Mouse (Mus musculus) left cerebral cortex, postnatal 36 days (tissue): Measurements from ENCODE around the gene Tjp2. TPM values are rescaled to one million over a fixed set of nuclear protein-coding genes. Genes with fewer than 3 reads are reported as not detected.
"Not testable (repeated sequence)": the region's sequence is repeated elsewhere in the genome, so short reads cannot be mapped to it uniquely, and the experiment has no call there.

Source experiments
- DNase-seq, 2 experiments: peaks; one replicate each; pipeline ENCODE4 v3.0.0; 2021 to 2022; ENCODE audit warnings: low spot score in 2 of 2, mixed read lengths in 1 of 2
- intact Hi-C: fragments of 180-260 bp; cut with DNase I; formaldehyde crosslinking; loops from one replicate; pipeline ENCODE4 v1.15.1; 2025
- total RNA-seq, 2 experiments: library from RNA; stranded (reverse); gene quantifications; 2 replicates each; pipeline ENCODE4 v1.2.3; 2021

Gene Tjp2
- total RNA-seq, 2 experiments from 2014 or later: 17.1 TPM

DNA sequence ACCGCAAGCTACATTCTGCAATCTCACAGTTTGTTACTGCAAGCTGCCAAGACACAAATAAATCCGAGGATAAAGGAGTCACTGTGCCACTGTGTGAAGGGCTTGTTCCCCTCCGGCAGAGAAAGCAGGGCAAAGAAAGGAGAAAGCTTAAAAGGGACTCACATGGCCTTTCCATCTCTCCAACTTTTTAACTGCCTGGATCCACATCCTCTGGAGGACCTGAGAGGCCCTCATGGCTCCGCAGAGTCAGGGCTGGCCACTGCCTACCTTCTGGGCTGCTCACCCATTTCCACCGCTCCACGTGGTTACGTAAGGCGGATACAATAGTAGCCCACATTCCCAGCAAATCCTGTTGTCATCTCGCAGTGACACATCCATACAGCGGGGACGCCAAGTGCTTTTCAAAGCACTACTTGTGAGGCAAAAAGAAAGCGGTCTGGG is 82.2 kb downstream of the Tjp2 start:
- peak; percentile 56 to 67 for DNase-seq
- intact Hi-C loops: no loop called here

DNA sequence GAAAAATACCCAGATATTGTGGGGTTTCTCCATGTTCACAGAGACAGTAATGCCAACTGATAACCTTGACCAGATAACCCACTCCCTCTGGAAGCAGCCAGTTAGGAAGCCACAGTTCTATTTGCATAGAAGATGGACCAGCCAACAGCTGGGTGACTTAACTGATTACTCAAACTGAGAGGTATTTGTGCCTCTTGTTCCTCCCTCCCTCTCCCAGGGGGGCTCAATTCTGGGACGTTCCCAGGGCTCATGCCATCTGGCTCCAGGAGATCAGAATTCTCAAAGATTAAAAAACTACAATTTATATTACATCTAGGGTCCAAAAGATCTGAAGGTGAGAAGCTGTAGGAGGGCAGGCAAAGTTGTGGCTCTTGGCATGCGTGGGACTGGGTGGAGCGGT is 84.5 kb downstream of the Tjp2 start:
- no peak for DNase-seq
- intact Hi-C loops: no loop called here

DNA sequence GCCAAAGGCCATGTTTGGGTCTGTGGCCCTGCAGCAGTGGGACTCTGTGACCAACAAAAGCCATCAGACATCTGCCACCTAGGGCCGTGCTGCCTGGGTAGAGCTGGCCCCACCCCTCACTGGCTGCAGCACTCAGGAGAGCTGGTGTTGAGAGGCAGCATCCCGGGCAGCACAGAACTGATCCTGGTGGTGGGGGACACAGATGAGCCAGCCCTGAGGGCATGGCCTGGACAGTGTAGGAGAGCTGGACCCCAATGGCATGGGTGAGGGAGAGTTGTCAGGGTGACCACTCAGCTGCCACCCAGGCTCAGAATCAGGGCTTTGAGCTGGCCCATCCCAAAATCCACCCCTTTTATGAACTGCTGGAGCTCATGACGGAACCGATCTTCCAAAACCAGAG is 87.4 kb downstream of the Tjp2 start:
- no peak for DNase-seq
- intact Hi-C loops: no loop called here

DNA sequence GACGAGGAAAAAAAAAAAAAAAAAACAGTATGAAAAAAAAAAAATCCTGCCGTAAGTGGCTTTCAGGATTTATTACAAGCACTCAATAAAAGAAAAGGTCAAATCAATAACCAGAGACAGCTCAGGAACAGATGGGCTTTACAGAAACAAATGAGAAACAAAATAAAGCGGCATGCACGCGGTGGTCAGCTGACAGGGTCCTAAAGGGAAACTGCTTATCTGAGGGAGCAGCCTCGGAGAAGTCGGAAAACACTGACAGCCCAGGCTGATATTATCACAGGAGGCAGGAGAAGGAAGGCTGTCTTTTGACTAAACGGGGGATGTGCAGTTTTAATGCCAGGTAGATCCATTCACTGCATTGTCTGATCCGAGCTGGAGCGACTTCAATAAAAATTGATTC is 89.8 kb downstream of the Tjp2 start:
- DNase-seq: no peak
- intact Hi-C loops: no loop called here

DNA sequence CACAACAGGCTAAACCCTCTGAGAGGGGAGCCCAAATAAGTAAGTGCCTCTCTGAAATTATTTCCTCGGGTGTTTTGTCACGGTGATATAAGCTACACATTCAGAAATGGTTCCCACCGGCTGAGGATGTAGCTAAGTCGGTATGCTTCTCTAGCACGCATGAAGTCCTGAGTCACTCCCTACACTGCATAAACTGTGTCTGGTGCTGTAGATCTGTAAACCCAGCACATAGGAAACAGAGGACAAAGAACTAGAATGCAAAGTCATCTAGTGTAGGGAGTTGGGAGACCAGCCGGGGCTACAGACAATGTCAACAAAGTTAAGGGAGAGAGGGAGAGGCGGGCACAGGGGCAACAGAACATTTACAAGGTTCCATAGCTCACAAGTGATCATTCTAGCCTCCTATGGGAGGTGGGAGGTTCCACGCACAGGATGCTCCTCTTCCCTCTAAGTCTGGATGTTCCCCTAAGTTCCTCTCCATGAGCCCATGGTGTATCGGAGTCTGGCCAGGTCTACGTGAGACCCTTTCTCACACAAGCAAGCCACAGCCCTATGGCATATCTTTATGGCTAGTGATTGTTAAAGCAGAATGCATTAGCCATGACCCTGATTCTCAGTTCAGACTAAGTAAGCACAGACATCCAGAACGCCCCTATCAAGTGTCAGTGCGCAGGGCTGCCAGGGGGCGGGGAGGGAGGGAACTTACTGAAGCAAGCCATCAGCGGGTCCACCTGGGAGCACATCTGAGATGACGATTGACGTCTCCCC is 90.5 kb downstream of the Tjp2 start:
- intact Hi-C loops: no loop called here
- no peak for DNase-seq

DNA sequence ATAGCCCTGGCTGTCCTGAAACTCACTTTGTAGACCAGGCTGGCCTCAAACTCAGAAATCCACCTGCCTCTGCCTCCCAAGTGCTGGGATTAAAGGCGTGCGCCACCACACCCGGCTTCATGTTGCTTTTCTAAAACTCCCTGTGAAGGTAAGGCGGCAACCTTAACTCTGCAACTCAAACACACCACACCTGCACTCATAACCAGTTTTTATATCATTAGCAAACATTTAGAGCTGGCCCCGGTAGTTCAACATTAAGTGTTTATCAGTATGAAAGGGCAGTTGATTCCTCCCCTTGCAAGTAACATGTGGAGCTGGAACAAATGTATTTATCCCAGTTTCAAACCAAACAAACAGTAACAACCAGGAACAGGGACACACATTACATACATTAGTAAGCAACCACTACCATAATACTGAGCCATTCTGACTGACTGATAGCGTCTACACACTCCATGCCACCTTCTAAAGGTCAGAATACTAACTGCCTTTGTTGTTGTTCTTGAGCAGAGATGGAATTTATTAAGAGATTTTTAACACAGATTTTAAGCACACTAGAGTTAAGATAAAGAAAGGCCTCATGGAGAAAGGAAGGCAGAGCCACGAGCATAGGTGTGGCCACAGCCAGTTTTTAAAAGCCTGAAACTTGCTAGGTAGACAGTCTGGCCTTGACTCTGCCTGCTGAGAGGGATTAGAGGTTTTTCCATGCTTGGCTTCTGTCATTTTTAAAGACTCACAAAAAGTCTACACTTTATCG is 101.1 kb downstream of the Tjp2 start:
- intact Hi-C loops: no loop called here
- no peak for DNase-seq

DNA sequence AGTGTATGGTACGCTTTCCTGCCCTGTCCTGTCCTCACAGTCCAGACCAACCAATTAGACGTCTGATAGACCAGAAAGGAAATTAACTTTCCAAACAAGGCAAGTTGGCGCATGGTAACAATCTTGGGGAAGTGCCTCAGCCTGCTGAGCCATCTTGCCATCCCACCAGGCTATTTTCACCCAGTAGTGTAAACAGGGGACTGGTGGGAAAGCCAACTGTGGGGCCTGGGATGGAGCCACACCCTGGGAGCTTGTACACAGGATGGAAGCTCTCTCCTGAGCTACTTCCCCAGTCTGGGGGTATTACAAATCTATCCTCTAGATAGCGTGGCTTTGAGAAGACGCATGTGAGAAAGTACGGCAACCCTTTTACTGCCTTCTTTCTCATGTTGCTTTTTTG is 101.7 kb downstream of the Tjp2 start:
- DNase-seq: no peak
- intact Hi-C loops: no loop called here

DNA sequence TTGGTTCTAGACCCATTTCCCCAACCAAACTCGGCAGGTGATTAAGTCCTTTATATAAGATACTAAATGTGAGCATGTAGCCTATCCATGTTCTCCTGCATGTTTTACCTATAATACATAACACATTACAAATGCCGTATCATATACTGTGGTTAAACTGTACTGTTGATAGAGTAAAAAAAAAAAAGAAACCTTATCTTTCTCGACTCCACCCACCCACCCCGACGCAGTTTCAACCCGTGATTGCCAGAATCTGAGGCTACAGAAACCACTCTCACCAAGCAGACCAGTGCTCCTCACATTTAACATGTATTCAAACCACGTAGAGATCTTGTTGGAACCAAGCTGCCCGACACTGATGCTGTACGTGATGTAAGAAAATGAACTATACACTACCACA is 102.2 kb downstream of the Tjp2 start:
- no peak for DNase-seq
- intact Hi-C loops: no loop called here

DNA sequence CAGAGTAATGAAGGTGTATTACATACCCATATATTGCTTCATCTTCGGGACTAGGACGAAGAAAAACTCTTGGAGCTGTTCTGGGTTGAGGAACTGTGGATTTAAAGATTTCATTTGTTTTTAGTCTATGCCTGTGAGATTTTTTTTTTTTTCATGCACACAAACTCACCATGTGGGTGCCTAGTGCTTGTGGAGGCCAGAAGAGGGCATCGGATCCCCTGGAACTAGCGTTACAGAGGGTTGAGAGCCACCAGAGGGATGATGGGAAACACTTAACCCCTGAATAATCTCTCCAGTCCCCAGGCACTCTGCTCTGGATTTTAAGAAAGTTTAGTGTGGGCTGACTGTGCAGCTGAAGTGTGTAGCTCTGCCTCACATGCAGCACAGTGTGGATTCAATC is 104.0 kb downstream of the Tjp2 start:
- intact Hi-C loops: no loop called here
- DNase-seq: no peak

DNA sequence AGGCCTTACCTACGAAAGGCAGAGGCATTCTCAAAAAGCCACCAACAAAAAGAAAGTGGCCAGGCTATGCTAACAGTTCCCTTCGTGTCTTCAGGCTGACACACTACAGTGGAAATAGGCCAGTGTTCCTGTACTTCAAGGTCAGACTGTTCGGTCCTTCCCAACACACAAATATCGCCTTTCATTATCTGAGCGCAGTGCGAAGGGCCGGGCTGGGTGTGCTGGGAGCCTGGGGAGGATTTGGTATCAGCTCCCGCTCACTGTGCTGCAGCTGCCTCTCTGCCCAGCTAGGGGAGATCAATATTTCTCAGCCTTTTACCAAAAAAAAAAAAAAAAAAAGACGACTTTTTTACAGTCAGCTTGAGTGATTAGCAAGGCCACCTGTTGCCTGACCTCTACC is 106.1 kb downstream of the Tjp2 start:
- no peak for DNase-seq
- intact Hi-C loops: no loop called here

DNA sequence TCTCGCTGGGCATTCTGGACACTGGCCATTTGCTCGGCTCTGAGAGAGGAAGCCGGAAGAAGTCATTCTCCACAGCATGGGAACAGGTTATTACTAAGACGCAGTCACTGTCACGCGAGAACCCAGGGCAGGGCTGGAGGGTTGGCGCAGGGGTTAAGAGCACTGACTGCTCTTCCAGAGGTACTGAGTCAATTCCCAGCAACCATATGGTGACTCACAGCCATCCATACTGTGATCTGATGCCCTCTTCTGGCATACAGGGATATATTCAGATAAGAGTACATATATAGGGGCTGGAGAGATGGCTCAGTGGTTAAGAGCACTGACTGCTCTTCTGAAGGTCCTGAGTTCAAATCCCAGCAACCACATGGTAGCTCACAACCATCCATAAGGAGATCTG is 113.2 kb downstream of the Tjp2 start:
- intact Hi-C loops: no loop called here
- DNase-seq: no peak

DNA sequence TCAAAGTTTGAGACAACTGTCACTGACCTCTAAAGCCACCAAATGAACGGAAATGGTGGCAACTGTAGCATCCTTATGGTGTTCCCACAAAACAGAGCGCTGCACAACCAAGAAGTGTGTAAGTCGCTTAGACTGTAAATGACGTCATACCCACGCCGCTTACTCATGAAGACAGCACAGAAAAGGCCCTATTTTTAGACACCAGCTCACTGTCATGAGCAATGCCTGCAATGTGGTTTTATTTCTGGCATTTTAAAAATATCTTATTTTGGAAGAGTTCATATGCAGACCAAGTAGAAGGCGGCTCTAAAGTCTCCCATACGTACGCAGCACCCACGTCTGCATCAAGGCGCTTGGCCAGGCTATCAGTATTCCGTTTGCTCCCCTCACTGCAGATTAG is 117.1 kb downstream of the Tjp2 start:
- intact Hi-C loops: no loop called here
- peak in 1 of 2 experiments; percentile 22 for DNase-seq

DNA sequence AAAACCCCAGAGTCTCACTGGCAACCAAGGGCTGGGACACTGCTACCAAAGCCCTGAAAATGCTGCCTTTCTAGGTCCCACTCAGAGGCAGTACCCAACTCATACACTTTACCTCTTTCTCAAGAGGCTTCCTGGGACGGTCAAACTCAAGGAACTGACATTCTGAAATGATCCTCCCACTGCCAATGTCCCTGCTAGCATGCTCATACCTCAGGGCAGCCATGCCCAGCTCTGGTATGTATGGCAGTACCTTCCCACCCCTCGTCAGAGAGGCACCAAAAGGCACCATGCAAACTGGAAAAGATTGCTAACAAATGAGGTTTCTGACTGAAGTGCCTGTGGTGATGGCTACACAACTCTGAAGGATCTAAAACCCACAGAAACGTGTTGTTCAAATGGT is 121.0 kb downstream of the Tjp2 start:
- DNase-seq: no peak
- intact Hi-C loops: no loop called here

DNA sequence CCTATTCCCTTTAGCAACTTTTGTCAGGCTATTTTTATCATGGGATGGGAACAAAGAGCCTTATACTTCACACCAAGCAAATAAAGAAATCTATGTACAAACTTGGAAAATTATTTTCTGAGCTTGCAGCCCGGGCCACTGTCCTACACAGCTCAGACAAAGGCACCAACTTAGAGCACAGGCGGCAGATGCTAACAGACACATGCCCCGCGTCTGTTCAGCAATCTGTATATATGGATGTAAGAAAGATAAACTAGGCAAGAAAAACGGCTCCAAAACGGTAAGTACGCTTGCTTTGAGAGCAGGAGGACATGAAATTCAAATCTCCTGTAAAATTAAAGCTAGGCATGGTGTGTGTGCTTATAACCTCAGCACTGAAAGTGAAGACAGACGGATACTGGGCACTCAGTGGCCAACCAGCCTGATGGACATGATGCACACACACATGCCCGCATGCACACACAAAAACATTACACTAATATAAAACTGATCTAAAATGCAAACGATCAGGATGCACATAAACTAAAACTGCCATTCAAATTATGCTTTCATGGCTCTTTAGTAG is 122.2 kb downstream of the Tjp2 start:
- intact Hi-C loops: no loop called here
- no peak for DNase-seq

DNA sequence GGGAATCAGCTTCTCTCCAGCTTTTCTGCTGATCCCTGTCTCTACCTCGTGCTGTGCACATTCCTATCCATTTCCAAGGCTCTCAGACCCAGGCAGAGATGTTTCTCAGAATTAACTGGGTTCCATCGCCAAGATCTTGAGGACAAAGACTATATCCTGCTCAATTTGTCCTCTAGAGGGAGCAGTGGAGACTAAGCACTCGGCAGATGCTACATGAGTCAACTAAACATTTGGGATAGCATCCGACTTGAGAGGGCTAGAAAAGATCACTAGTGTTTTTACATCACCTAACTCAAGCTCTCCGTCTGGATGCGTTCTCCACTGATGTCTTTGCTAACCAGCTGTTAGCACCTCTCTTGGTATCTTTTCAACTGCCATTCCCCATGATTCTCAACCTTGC is 123.6 kb downstream of the Tjp2 start:
- intact Hi-C loops: no loop called here
- DNase-seq: no peak

DNA sequence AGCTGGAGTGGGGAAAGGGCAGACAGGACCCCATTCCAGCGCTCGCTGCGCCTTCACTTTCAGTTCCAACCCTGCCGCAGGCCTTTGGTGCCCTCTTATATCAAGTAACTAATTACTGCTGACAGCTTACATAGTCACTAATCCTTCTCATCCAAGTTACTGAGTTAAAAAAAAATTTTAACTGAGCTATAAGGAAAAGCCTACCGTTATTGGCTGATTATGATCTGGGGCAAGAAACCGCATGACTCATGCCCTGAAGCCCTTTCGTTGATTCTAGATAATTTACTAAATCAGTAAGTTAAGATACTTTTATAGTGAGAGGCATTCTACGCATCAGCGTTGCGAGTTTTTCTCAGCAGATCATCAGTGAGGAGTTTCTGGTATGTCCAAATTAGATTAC is 126.1 kb downstream of the Tjp2 start:
- no peak for DNase-seq
- intact Hi-C loops: no loop called here

DNA sequence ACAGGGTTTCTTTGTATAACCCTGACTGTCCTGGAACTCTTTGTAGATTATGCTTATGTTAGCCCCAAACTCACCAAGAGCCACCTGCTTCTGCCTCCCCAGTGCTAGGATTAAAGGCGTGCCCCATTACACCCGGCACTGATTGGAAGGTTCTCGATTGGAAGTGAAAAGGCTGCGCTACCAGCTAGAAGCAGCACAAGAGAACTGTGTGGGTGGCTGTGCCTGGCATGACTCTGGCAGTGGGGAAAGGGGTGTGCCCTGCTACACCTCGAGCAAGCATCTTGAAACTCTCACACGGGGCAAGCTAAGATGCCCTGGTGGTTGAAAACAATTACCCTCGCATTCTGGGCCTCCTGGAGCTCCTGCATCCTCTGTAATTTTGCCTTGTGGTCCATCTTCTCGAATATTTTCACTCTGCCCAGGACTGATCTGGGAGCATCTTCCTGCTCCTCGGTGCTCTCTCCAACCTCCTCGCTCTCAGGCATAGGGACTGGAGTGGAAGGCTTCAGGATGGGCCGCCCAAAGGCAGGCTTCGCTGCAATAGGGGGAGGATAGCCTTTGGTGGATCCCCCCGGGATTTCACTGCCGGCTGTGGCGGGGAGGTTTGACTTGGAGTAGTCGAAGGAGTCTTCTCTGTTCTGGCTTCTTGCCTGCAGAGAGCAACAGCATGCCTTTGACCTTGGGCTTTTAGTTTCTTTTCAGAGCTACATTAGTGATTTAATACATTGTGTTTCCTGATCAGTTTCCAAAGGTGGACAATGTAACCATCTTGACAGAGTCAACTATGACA is 127.0 kb downstream of the Tjp2 start:
- DNase-seq: no peak
- intact Hi-C loops: no loop called here

DNA sequence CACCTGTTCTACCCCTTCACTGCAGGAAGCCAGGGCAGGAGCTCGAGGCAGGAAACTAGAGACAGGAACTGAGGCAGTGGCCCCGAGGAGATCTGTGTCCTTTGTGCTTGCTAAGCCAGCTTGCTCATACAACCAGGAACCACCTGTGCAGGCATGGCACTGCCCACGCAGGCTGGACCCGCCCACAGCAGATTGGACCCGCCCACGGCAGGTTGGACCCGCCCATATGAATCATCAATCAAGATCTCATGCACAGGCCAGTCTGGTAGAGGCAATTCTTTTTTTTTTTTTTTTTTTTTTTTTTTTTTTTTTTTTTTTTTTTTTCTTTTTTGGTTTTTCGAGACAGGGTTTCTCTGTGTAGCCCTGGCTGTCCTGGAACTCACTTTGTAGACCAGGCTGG is 132.8 kb downstream of the Tjp2 start:
- intact Hi-C loops, DNase-seq: not testable (repeated sequence)

DNA sequence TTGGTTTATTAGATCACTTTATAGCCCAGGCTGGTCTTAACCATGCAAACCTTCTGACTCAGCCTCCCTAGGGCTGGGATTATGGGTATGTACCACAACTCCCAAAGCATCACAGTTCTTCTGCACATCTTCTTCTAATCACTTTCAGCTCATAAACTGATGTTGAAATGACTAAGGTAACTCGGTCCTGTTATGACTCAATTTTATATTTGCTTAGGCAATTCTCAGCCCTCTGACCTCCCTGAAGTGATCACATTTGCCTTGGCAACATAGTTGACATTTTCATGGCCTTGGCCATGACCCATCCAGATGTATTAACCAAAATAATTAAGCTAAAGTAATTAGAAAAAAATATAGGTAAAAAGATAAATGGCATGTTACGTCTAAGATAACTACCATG is 134.5 kb downstream of the Tjp2 start:
- intact Hi-C loops: no loop called here
- no peak for DNase-seq

DNA sequence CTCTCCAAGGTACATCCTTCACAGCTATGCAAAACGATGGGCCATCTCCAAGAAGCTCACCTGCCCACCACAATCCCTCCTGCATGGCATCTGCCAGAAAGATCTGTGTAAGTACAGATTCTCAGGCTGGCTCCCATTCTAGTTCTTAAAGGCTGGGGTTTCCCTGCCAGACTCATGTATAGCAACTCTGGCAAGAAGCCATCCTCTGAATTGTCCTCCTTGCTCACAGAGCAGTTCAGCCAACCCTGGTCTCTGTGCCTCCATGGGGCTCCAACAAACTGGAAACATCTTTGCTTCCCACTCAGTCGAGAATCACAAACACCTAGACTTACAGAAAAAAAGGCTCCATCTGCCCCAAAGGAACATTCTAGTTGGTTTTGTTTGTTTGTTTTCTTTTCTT is 139.5 kb downstream of the Tjp2 start:
- intact Hi-C loops: no loop called here
- peak in 1 of 2 experiments; percentile 36 for DNase-seq
